Mouse (Mus musculus) limb, embryonic 12.5 days (tissue): ENCODE measurements at regions not wholly inside any gene's neighbourhood (a gene's known extent, or its start where the extent isn't known, plus 50 kb on each side); places are given as distances from the start of the nearest gene placed in this dataset.

ENCODE experiments used
- ATAC-seq: fragments of 200-750 bp; cut with Nextera tagmentation; 2 replicates; pipeline ENCODE4 v1.8.0; 2017; ENCODE audit warnings: low read depth, moderate TSS enrichment; ENCODE audit not compliant: insufficient number of reproducible peaks, insufficient read depth, low FRiP score, low TSS enrichment
- H3K27ac ChIP-seq: fragments of 300-500 bp; sonication (generic); 2 replicates; pipeline ENCODE4 v1.5.1; 2016; ENCODE audit warnings: mild to moderate bottlenecking, moderate library complexity
- H3K27me3 ChIP-seq: fragments of 300-500 bp; sonication (generic); 2 replicates; pipeline ENCODE4 v1.6.1; 2016; ENCODE audit warnings: mild to moderate bottlenecking, moderate library complexity
- H3K36me3 ChIP-seq: fragments of 300-500 bp; sonication (generic); 2 replicates; pipeline ENCODE4 v1.6.1; 2016; ENCODE audit warnings: mild to moderate bottlenecking, moderate library complexity
- H3K4me1 ChIP-seq: fragments of 300-500 bp; sonication (generic); replicated peaks from 2 replicates; pipeline ENCODE4 v1.6.1; 2016
- H3K4me2 ChIP-seq: fragments of 300-500 bp; sonication (generic); 2 replicates; pipeline ENCODE4 v1.6.1; 2016; ENCODE audit warnings: mild to moderate bottlenecking, moderate library complexity
- H3K4me3 ChIP-seq: fragments of 300-500 bp; sonication (generic); replicated peaks from 2 replicates; pipeline ENCODE4 v1.5.1; 2016; ENCODE audit warnings: mild to moderate bottlenecking
- H3K9ac ChIP-seq: fragments of 300-500 bp; sonication (generic); replicated peaks from 2 replicates; pipeline ENCODE4 v1.6.1; 2016; ENCODE audit warnings: mild to moderate bottlenecking, moderate library complexity
- H3K9me3 ChIP-seq: fragments of 300-500 bp; sonication (generic); 2 replicates; pipeline ENCODE4 v1.6.1; 2016; ENCODE audit warnings: mild to moderate bottlenecking, moderate library complexity
- WGBS: fragments of 180-500 bp; shearing (Covaris S2); methylation state at CpG from one replicate; pipeline ENCODE4 v1.1.7; 2016; 5-methylcytosine and 5-hydroxymethylcytosine counted together

DNA sequence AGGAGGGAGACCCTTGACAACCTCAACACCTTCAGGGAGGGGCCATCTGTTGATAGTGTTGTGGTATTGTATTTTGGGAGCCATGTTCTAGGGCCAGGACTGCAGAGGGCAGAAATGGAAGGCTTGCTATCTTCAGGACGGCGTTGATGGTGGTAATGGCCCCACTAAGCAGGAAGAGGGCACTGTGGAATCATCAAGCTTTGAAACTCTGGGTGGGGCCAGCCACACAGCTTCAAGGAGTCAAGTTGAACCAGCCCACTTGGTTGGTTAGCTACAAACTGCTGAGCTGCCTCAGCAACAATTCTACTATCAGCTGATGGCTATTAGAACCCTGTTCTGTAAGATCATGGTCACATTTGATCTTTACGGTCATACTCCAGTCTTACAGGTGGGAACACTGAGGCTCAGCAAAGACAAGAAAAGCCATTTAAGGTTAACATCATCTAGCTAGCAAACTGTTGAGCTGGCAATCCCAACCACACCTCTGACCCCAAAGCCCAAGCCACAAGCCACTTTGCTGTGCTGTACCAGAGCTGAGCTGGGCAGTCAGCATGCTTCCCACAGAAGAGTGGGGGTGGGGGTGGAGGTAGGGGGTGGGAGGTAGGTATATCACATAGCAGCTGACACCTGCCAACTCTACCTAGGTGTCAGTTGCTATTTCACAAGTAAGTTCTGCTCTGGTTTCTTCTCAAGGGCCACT lies 203.9 kb downstream of the Uaca start:
- ATAC-seq, result no peak
- Histone ChIP-seq H3K4me3 (no peak overlapping the region), H3K27me3 (peaks cover 12% of the 10 kb centered on the region; the same call in 1 of the 2 replicates), H3K36me3 (no peaks in the 10 kb centered on the region), H3K9me3 (no peaks in the 10 kb centered on the region), H3K27ac (no peak overlapping the region), H3K4me1 (peaks cover 6% of the 10 kb centered on the region), H3K4me2 (no peak overlapping the region), H3K9ac (no peak overlapping the region)
- 80% methylated on average over 3 of the region's 3 CpGs for WGBS

DNA sequence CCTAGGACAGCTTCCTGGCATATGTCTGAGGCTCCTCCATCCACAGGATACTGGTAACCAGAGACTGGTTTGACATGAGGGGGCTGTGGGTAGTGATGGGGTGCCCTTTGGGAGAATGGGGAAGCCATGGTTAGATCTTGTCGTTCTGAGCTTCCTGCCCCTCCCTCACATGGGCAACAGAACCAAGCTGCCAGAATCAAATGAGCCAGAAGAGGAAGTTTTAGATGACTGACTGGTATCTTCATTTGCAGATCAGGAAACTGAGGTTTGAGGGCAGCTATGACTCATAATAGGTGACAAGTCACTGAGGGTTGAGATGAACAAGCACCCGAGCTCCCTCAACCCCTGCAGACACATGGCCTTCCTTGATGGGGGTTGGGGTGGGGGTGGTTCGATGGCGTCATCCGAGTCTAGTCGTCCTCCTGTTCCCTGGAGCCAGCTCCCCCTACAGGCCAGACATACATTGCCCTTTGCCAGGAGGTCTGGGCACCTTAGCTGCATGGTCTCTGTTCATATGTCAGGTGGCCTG lies 204.7 kb downstream of the Uaca start:
- Histone ChIP-seq H3K36me3 (no peaks in the 10 kb centered on the region), H3K27me3 (peaks cover 12% of the 10 kb centered on the region; the same call in 1 of the 2 replicates), H3K9me3 (no peaks in the 10 kb centered on the region), H3K27ac (no peak overlapping the region), H3K9ac (no peak overlapping the region), H3K4me2 (no peak overlapping the region), H3K4me3 (no peak overlapping the region), H3K4me1 (no peaks in the 10 kb centered on the region)
- WGBS, result 52% methylated on average over 6 of the region's 6 CpGs
- no peak for ATAC-seq

DNA sequence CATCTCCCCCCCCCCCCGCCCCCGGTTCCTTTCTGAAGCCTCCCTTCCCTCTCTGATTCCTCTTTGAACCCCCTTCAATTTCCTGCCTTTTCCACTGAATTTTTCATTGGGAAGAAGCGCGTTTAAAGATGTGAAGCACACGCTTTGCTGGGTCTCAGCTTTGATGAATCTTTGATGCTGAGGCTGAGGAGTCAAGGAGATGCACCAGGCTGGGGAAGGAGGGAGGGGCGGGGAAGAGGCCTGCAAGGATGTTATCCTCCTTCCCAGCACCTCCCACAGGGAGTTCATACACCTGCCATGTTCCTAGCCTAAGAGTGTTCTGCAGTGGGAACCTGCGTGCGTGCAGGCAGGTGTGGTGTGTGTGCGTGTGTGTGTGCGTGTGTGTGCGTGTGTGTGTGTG lies 205.9 kb downstream of the Uaca start:
- Histone ChIP-seq H3K4me1 (no peaks in the 10 kb centered on the region; the same call in 1 of the 2 replicates), H3K4me3 (no peak overlapping the region), H3K9me3 (no peaks in the 10 kb centered on the region), H3K9ac (no peak overlapping the region), H3K36me3 (no peaks in the 10 kb centered on the region), H3K27me3 (peaks cover 12% of the 10 kb centered on the region; the same call in 1 of the 2 replicates), H3K27ac (no peak overlapping the region), H3K4me2 (no peak overlapping the region)
- 77% methylated on average over 11 of the region's 11 CpGs for WGBS
- ATAC-seq, result no peak

DNA sequence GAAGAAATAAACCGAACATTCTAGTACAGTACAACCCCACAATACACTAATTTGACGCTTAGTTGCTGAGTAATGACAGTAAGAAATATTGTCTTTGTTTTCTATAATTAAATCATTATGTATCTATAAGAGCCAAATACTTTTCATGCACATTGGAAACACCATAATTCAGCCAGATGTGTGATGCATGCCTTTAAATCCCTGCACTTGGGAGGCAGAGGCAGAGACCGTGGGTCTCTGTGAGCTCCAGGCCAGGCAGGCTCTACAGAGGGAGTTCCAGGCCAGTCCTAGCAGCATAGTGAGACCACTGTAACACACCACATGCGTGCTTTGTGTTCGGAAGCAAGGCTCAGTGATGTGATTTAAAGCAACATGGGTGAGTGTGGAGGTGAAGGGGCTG lies 208.2 kb downstream of the Uaca start:
- no peak overlapping the region for H3K27ac ChIP-seq
- peaks cover 3% of the 10 kb centered on the region for H3K4me1 ChIP-seq
- peaks cover 9% of the 10 kb centered on the region; the same call in 1 of the 2 replicates for H3K27me3 ChIP-seq
- no peaks in the 10 kb centered on the region for H3K36me3 ChIP-seq
- H3K9ac ChIP-seq, result no peak overlapping the region
- no peak for ATAC-seq
- H3K4me2 ChIP-seq, result no peak overlapping the region
- no peaks in the 10 kb centered on the region for H3K9me3 ChIP-seq
- WGBS, result 76% methylated on average over 5 of the region's 5 CpGs
- no peak overlapping the region for H3K4me3 ChIP-seq

DNA sequence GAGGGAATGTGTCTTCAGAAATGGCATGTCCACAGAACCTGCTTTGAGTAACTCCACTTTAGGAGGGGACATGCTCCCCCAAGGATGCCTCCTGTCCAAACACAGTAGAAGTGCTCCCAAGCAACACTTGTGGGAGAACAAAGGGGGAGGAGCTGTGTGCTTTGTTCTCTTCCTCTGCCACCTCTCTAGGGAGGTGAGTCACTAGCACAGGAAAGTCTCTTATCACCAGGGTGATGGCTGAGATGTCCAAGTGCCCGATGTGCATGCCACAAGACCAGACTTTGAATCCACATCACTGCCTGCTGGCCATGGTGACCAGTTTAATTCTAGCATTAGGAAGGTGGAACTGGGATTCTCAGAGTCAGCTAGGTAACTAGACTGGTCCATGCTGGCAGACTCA lies 214.1 kb downstream of the Uaca start:
- no peaks in the 10 kb centered on the region for H3K27me3 ChIP-seq
- H3K36me3 ChIP-seq, result no peaks in the 10 kb centered on the region
- 94% methylated on average over 1 of the region's 1 CpGs for WGBS

DNA sequence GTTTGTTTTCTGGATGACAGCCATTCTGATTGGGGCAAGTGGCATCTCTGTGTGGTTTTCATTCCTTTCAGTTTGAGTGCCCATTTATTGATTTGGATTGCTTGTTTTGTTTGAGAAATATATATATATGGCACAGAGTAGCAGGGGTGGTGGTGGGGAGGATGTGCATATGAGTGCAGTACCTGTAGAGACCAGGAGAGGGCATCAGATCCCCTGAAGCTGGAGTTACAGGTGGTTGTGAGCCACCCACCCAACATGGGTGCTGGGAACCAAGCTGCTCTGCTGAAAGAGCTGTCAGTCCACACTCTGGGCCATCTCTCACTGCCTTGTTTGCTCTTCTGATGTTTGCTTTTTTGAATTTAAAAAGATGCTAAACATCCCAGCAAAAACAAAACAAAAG lies 216.7 kb downstream of the Uaca start:
- Histone ChIP-seq H3K4me2 (no peak overlapping the region), H3K27ac (no peak overlapping the region), H3K9ac (no peak overlapping the region), H3K27me3 (peaks cover 6% of the 10 kb centered on the region; the same call in 1 of the 2 replicates), H3K36me3 (no peaks in the 10 kb centered on the region), H3K4me1 (peaks cover 27% of the 10 kb centered on the region), H3K4me3 (no peak overlapping the region), H3K9me3 (0 out of 2 replicates have a peak, but pooled peaks cover 6% of the 10 kb centered on the region)
- no peak for ATAC-seq

More for the DNA sequence above, 214.1 kb downstream of the Uaca start:
- Histone ChIP-seq H3K4me2 (no peak overlapping the region), H3K9me3 (0 out of 2 replicates have a peak, but pooled peaks cover 6% of the 10 kb centered on the region), H3K4me1 (peaks cover 10% of the 10 kb centered on the region), H3K9ac (no peak overlapping the region), H3K27ac (no peak overlapping the region), H3K4me3 (no peak overlapping the region)
- ATAC-seq, result no peak

DNA sequence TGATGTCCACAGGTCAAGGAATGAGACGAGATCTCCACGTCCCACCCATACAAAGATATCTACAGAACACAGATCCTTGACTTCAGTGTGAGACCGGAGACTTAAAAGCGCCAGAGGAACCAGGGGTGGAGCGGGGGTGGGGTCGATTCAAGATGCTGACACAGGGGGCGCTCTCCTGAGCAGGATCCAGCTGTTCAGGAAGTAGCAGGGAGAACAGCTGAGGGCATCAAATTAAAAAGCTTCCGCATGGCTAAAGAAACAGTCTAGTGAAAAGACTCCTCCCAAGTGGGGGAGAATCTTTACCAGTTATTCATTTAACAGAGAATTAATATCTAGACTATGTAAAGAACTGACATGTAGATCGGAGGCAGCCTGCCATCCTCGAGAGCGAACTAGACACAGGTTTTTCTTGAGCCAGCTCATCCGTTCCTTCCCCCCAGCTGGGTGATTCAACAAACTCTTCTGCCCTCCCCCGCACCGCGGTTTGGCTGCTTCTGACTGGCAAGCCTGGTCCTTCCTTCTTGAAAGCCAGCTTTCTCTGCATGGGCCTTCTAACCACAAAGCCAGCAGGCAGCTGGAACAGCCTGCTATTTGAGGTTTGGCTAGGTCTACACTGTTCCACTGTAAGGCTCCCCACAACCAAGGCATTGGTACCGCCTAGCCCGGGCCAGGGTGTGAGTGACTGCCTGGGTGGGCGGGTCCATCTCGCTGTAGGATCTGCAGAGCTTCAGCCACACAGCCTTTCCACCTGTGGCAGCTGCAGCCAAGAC lies 218.6 kb downstream of the Uaca start:
- Histone ChIP-seq H3K27me3 (peaks cover 21% of the 10 kb centered on the region), H3K4me2 (no peak overlapping the region)
- ATAC-seq, result peak; percentile 74; the same call in 1 of the 2 replicates

DNA sequence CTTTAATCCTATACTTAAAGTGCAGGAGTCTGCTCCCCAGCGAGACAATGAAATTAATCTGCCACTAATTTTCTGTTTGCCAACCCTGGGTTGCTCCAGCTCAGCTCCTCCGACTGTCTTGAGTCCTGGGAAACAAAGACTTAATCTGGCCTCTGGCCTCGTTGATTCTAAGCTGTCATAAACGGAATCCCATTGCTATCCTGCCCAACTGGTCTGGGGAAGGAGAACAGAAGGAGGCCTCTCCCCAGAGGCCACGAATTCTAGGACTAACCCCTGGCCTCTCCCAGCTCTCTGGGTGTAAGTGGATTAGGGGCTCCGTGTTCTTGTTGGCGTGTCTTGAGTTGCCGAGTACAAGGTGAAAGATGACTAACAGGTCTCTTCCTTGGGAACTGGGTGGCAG lies 219.8 kb downstream of the Uaca start:
- H3K27me3 ChIP-seq, result peaks cover 33% of the 10 kb centered on the region
- no peak overlapping the region for H3K27ac ChIP-seq
- no peak for ATAC-seq
- H3K4me1 ChIP-seq, result peaks cover 37% of the 10 kb centered on the region
- no peak overlapping the region for H3K4me2 ChIP-seq
- H3K9me3 ChIP-seq, result 0 out of 2 replicates have a peak, but pooled peaks cover 6% of the 10 kb centered on the region
- no peak overlapping the region for H3K4me3 ChIP-seq
- H3K9ac ChIP-seq, result no peak overlapping the region
- H3K36me3 ChIP-seq, result no peaks in the 10 kb centered on the region
- 63% methylated on average over 8 of the region's 8 CpGs for WGBS

More for the DNA sequence above, 218.6 kb downstream of the Uaca start:
- Histone ChIP-seq H3K9ac (no peak overlapping the region), H3K4me3 (no peak overlapping the region), H3K36me3 (no peaks in the 10 kb centered on the region), H3K9me3 (0 out of 2 replicates have a peak, but pooled peaks cover 6% of the 10 kb centered on the region), H3K27ac (peak overlapping the region; percentile 37; the same call in 1 of the 2 replicates), H3K4me1 (peaks cover 37% of the 10 kb centered on the region)
- WGBS, result 66% methylated on average over 19 of the region's 19 CpGs

DNA sequence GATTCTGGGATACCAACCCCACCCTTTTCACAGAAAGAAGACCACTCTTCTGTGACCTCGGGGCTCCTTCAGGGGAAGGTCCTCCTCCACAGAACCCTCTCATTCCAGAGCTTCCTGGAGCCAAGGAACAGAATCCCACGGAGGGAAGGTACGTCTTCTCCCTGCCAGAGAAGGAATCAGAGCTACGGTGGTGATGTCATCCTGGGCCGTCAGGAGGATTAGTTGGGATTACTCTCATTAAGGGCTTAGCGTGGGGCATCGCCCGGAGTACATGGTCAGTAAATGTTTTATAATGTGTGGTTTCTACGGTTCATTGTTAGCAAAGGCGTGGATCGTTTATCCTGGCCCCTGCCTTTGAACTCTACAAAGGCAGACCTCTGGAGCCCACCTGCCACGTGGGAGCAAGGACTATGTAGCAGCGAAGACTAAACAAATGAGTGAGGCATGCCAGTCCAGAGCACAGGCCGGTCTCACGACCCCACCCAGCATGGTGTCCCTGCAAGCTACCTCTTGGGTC lies 221.1 kb downstream of the Uaca start:
- Histone ChIP-seq H3K4me2 (no peak overlapping the region), H3K9me3 (0 out of 2 replicates have a peak, but pooled peaks cover 6% of the 10 kb centered on the region), H3K9ac (no peak overlapping the region), H3K4me3 (no peak overlapping the region), H3K4me1 (peaks cover 37% of the 10 kb centered on the region), H3K27me3 (peaks cover 33% of the 10 kb centered on the region), H3K27ac (no peak overlapping the region), H3K36me3 (no peaks in the 10 kb centered on the region)
- WGBS, result 28% methylated on average over 15 of the region's 15 CpGs
- no peak for ATAC-seq

DNA sequence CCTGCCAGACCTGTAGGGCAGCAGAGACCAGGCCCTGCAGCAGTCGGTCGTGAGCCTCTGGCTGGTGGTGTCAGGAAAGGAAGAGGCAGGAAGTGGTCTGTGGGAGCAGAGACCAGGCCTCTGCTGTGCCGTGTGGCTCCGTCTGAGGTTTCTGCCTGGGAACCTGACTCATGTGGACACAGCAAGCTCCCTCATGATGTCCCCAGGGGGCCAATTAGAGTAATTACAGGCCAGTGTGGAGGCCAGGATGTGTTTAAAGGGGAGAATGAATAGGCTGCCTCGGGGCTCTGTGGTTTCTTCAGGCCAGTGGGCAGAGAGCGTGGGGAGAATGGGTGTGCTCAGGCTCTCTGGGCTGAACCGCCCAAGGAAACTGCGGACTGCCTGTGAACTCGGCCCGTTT lies 222.3 kb downstream of the Uaca start:
- H3K4me1 ChIP-seq, result peaks cover 37% of the 10 kb centered on the region
- 0 out of 2 replicates have a peak overlapping the region, but pooled peaks have one; percentile 17 for H3K27ac ChIP-seq
- 0 out of 2 replicates have a peak, but pooled peaks cover 6% of the 10 kb centered on the region for H3K9me3 ChIP-seq
- ATAC-seq, result no peak
- no peak overlapping the region for H3K9ac ChIP-seq
- H3K27me3 ChIP-seq, result peaks cover 33% of the 10 kb centered on the region
- H3K4me3 ChIP-seq, result no peak overlapping the region
- 20% methylated on average over 10 of the region's 10 CpGs for WGBS
- no peaks in the 10 kb centered on the region for H3K36me3 ChIP-seq
- no peak overlapping the region for H3K4me2 ChIP-seq

DNA sequence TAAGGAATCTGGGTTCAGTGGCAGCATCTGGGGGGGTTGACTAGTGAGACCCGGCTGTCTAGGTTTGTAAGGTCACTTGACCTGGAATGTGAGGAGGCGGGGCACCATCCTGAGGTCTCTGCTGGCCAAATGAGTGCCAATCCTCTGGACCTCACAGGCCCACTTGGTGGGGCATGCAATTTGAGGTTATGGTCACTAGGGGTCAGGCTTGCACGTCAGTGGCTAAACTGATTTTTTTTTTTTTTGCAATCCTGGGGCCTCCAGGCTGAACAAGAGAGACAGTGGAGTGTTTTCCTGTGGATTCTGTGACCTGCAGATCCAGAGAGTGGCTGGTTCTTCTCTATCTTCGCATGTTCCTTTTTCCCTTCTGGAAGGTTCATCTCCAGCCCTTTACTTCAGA lies 225.6 kb downstream of the Uaca start:
- no peak for ATAC-seq
- Histone ChIP-seq H3K27ac (no peak overlapping the region), H3K4me2 (no peak overlapping the region), H3K9ac (no peak overlapping the region), H3K4me3 (no peak overlapping the region), H3K27me3 (peaks cover 27% of the 10 kb centered on the region), H3K36me3 (no peaks in the 10 kb centered on the region), H3K4me1 (peaks cover 25% of the 10 kb centered on the region), H3K9me3 (no peaks in the 10 kb centered on the region)
- 58% methylated on average over 4 of the region's 4 CpGs for WGBS
